Mouse (Mus musculus) right cerebral cortex, adult 2 months (tissue): Measurements from ENCODE around the gene Angptl2.
"Not testable (repeated sequence)": the region's sequence is repeated elsewhere in the genome, so short reads cannot be mapped to it uniquely, and the experiment has no call there.

Experiments used
- DNase-seq, 2 experiments: peaks; one replicate each; pipeline ENCODE4 v3.0.0; 2021 to 2022; ENCODE audit warnings: low spot score in 2 of 2

Gene Angptl2

GRCm38 (mm10) chr2:33200368-33201068 is 15.4 kb upstream of the Angptl2 start:
- DNase-seq = no peak

DNA sequence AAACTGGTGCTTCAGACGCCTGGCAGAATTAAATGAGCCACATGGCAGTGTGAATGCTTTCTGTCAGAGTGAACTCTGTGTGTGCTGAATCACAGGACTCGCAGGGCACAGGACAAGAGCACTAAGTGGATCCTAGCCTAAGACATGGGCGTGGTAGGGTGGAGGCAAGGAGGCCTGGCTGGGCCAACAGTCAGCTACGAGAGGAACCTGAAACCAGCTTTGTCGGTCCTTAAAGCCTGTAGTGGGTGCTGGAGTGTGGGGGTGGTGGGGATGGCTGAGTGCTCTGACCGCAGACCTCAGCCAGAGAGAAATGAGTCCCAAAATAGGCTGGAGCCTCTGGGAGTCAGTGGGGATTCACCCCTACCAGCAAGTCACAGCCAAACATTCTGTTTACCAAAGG is 12.6 kb upstream of the Angptl2 start:
- no peak for DNase-seq

DNA sequence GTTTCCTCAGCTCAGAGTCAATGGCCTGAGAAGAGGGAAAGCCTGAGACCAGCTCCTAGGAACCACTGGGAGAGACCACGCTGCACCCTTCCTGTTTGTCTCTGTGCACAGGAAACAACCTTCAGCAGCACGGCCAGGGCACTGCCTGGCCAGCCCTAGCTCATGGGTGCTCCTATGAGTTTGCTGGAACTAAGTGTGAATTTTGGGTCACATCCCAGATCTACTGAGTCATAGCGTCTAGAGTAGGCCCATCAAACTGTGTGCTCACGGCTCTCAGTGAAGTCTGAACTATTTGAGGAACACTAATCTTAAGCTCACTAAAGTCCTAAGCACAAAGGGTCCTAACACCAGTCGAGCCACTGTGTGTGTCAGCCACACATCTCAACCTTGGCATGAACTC is 10.9 kb upstream of the Angptl2 start:
- no peak for DNase-seq

DNA sequence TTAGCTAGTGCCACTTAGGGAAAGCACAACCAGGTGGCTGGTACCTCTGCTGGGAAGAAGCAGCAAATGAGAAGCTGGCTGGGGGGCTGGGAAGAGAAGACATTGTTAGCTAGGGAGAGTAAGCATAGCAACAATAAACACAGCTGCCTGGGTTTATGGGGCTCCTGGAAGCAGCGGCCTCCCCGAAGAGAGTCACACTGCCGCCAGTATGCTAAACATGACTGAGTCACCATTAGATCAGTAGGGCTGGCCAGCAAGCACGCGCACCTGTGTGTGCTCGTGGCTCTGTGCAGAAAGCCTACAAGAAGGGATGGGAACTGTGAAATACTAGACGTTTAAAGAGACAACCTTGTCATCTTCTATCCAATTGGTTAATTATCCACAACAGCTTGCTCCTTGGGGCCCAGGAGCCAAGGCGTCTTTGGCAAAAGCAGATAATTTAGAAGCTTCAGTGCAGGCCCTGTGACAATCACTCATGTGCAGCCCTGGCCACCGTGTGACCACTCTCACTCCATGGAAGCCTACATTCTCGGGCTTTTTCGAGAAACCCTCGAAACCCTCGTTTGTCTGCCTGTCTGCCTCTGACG is 9.8 kb upstream of the Angptl2 start:
- peak; percentile 52 to 61 for DNase-seq

DNA sequence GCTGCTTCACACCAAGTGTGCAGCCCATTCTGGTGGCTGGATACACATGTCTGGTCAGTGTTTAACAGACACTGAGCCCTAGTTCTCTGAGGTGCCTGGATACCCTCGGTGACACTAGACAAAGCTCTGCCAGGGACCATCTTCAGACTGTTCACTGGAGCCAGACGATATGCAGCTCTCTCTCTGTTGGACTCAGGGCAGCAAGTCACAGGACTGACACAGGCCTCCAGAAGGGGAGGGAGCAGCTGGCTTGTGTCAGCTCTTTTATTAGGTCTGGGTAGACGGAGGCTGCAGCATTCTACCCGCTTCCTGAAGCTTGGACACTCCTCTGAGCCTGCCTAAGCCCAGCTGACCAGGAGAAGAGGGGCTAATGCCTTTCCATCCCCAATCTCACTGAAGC is 8.8 kb upstream of the Angptl2 start:
- no peak for DNase-seq

DNA sequence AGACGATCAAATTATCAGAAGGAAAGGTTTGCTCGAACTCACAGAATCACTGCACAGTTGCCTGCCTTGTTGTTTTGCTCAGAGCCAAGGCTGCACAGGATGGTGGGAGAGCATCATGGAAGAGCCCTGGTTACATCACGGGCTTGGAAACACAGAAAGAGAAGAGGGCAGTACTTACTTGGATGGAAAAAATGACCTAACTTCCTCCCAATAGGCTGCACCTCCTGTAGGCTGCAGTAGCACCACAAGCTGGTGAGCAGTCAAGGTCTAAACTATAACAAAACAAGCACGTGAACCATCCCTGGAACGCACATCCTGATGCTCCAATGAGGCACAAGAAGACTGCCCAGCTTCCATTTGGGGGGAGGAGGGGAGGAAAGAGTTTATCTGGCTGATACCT is 7.7 kb upstream of the Angptl2 start:
- DNase-seq = no peak

- DNase-seq = no peak
These were observed 5.0 kb upstream of the Angptl2 start for GRCm38 (mm10) chr2:33210841-33211240.

- not testable (repeated sequence) for DNase-seq
These were observed 4.6 kb upstream of the Angptl2 start for GRCm38 (mm10) chr2:33211263-33211662.

DNA sequence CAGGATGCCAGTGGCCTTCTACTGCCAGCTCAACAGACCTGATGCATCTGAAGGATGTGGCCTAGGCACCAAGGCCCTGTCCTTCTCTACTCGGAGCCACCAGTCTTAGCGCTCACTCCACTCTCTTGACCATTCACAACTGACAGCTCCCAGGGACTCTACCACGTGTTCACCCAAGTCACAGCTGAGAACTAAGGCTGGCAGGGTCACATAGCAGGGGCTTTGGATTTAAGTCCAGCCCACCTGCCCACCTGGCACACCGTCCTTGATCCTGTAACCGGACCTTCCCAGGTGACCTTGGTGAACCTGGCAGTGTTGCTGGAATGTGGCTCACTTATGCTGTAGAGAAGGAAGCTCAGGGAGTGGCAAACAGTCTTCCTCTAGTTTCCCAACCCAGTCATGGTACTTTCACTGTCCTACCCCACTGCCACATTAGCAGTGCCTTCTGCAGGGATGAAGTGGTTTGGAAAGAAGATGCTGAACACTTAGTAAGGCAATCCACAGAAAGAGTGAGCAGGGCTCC is 631 bp upstream of the Angptl2 start:
- no peak for DNase-seq

DNA sequence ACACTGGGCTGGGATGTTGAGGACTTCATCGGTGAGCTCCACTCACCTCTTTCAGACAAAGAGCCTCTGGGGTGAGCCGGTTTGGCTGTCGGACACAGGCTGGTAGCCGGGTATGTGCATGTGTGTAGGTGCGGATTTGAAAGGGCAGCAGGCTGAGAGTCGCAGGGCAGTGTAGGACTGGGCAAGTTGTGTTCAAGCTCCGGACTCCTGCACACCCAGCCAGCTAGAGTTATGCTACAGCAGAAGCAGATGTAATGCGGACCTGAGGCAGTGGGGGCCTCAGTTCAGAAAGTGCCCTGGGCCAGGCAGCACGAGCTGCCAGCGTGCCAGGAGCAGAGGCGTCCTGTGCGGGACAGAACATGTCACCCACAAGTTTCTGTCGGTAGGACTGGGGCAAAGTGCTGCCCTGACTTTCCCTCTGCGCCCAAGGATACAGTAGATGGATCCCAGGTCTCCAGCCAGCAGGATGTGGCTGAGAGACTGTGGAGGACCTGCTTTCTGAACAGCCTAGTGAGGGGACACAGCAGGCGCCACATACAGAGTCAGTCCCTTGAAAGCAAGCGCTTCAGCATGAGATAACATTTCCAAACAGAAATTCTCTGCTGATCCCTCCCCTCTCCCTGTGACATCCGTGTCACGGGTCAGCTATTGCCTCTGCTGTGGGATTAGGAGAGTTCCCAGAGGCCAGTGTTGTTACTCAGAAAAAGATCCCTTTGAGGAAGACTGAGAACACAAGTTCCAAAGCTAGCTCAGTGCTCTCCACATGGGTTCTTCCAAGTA is 966 bp downstream of the Angptl2 start:
- no peak for DNase-seq

DNA sequence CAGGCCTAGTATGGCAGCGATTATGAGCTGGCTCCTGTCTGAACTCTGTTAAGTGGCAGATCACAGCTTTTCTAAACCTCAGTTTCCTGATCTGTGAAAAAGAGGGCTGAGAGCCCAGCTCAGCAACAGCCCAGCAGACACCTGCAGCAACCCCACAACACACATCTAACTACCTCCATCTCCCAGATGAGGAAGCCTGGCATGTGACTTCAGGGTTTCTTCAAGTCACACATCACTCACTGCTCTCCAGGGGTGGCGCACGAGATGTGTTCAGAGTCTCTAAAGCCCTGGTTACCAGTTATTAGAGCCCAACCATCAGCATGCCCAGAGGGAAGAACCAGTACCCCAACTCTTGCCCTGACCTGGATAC is 1.5 kb downstream of the Angptl2 start:
- DNase-seq = no peak

DNA sequence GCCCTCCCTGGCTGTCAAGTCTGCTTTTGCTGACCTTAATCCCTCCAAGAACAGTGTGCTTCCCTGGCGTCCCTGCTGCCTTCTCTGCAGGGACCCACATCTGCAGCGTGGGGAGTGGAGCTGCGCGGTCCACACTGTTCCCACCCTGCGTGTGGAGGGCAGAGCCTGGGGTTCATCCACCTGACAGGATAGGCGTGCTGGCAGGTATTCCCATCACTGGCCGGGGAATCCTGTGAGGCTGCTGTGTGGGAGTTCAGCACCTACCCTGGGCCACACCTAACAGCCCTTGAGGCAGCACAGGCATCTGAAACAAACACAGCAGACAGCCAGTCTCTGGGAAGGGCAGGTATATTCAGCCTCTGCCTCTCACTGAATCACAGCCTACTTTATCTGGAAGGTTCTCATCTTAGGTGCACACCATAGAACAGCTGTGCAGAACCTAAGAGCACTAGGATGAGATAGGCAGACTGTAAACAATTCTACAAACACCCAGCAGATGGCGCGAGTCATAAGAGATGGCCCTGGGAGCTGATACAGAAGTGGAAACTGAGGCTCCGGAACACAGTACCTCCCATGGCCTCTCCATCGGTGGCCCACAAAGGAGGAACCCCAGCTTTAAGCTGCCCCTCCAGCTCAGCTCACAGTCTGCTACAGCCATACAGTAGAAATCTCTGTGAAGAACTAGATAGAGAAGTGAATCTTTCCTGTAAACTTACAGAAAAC is 3.2 kb downstream of the Angptl2 start:
- DNase-seq = peak; percentile 66 to 67

GRCm38 (mm10) chr2:33219637-33220036 is 3.8 kb downstream of the Angptl2 start:
- DNase-seq = no peak

DNA sequence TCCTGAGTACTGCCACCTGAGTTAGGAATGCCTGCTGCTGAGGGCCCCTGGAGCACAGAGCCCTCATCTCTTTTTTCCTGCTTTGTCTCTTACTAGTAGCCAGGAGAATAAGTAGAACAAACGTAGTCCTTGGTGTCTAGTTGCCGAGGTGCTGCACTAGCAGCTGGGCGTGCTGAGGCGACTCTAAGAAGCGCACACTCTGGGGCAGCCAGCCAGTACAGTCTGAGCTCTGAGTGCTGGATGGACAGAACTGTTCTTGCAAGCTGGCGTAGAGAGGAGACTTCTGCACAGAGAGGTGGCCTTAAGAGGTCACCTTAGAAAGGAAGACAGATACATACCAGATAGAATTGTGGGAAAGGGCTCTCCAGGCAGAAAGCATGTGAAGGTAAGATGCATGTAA is 4.4 kb downstream of the Angptl2 start:
- DNase-seq = no peak

DNA sequence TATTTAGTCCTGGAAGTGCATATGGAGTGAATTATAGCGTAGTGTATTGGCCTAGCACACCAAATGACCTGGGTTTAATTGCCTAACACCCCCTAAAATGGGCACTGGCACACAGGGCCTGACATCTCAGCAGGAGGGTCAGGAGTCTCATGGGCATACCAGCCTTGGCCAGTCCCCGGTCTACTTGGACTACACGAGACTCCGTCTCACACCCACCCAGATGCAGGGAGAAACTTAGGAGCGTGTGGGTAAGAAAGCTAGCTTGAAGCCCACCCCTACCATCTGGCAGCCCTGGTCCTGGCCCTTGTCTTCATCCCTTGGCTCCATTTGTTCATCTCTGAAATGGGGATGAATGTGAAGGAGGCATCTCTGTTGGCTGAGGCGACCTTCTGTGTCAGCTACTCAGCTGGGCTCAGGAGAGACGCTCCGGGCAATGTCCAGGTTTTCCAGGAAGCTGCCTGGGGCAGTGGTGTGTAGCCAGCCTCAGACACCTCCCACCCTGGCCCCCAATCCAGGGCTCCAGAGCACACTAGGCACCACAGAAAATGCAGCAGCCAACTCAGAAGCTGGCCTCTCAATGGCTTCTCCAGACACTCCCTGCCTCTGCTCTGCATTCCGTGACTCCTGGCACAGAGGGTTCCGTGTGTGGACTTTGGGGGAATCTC is 4.9 kb downstream of the Angptl2 start:
- no peak for DNase-seq

DNA sequence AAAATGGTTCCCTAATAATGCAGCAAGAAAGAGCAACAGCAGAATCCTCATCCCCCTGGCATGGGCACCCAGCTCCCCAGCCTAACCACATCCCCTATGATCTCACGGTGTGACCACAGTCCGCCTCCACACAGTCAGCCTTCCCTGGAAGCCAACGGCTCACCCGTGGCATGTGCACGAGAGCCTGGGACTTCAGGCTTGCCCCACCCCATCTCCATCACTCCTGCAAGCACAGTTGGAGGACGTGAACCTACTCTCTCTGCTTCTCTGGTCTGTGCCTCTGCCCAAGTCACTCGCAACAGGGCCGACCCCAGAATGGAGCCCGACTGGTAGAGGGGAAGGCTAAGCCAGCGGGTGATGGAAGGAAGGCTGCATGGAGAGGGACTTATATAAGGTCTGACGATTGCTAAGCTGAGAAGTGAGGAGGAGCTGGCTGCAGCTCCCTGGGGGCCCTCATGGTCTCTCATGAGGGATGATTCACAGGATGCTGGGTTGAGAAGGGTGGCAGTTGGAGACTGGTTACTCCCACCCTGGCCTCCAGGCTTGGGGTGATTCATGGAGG is 5.6 kb downstream of the Angptl2 start:
- DNase-seq = peak in 1 of 2 experiments; percentile 43

DNA sequence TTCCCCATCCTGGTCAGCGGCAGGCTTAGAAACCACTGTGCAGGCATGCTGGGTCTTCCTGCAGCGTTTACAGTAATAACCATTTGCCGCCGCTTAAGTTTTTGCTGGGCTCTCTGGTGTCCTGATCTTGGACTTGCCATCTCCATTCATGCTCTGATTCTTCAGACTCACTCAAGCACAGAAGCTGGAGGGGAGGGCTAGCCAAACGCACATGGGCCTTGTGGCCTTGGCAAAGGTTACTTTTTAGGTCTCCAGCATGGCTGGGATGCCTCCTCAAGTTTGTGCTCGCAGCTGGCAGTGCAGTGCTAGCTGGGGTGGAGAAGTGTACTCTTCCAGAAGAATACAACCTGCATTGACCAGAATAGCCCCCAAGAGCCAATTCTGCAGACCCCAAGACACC is 6.6 kb downstream of the Angptl2 start:
- DNase-seq = no peak

GRCm38 (mm10) chr2:33223656-33224358 is 7.9 kb downstream of the Angptl2 start:
- DNase-seq = no peak

- DNase-seq = no peak
These were observed 10.1 kb downstream of the Angptl2 start for GRCm38 (mm10) chr2:33225921-33226320.

- DNase-seq = no peak
These were observed 12.2 kb downstream of the Angptl2 start for GRCm38 (mm10) chr2:33228077-33228476.

DNA sequence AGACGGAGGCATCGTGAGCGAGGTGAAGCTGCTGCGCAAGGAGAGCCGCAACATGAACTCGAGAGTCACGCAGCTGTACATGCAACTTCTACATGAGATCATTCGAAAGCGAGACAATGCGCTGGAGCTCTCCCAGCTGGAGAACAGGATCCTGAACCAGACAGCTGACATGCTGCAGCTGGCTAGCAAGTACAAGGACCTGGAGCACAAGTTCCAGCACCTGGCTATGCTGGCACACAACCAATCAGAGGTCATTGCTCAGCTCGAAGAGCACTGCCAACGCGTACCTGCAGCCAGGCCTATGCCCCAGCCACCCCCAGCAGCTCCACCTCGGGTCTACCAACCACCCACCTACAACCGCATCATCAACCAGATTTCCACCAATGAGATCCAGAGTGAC is 12.7 kb downstream of the Angptl2 start:
- no peak for DNase-seq
